Mouse (Mus musculus) spleen, adult 2 months (tissue): ENCODE measurements around the gene Rpgrip1l.

Experiments used
- CTCF ChIP-seq: fragments of 200-500 bp; IDR thresholded peaks from 2 replicates; pipeline ENCODE4 v1.5.1; 2011; ENCODE audit warnings: mild to moderate bottlenecking, inconsistent platforms; ENCODE audit not compliant: insufficient read depth, insufficient read length, insufficient replicate concordance; ENCODE audit errors: extremely low read depth
- POLR2A ChIP-seq: fragments of 200-500 bp; IDR thresholded peaks from 2 replicates; pipeline ENCODE4 v1.6.1; 2011; ENCODE audit warnings: low read depth, low read length, inconsistent platforms

- TF ChIP-seq CTCF (no peak), POLR2A (no peak)
These were observed 113.2 kb downstream of the Rpgrip1l start, which contains the start of gene Aktip for GRCm38 (mm10) chr8:91199876-91200275.
